Mouse (Mus musculus) hindbrain, embryonic 14.5 days (tissue): ENCODE data around the gene Hist1h3e. TPM values are rescaled to one million over a fixed set of nuclear protein-coding genes. Genes with fewer than 3 reads are reported as not detected.
"Not testable (repeated sequence)": the region's sequence is repeated elsewhere in the genome, so short reads cannot be mapped to it uniquely, and the experiment has no call there.

Experiments used
- ATAC-seq: fragments of 200-750 bp; cut with Nextera tagmentation; 2 replicates; pipeline ENCODE4 v1.8.0; 2017; ENCODE audit warnings: moderate number of reproducible peaks, mild to moderate bottlenecking, moderate TSS enrichment, moderate library complexity; ENCODE audit not compliant: low FRiP score
- DNase-seq: peaks from one replicate; pipeline ENCODE4 v3.0.0-alpha.2; 2015; ENCODE audit warnings: low spot score
- H3K27ac ChIP-seq: fragments of 300-500 bp; sonication (generic); 2 replicates; pipeline ENCODE4 v1.5.1; 2014; ENCODE audit warnings: mild to moderate bottlenecking, moderate library complexity
- H3K27me3 ChIP-seq: fragments of 300-500 bp; sonication (generic); 2 replicates; pipeline ENCODE4 v1.6.1; 2014; ENCODE audit warnings: mild to moderate bottlenecking, low read length, mixed read lengths; ENCODE audit not compliant: control insufficient read depth, insufficient read depth
- H3K36me3 ChIP-seq: fragments of 300-500 bp; sonication (generic); replicated peaks from 2 replicates; pipeline ENCODE4 v1.6.1; 2014; ENCODE audit not compliant: control insufficient read depth, insufficient read depth
- H3K4me1 ChIP-seq: fragments of 300-500 bp; sonication (generic); replicated peaks from 2 replicates; pipeline ENCODE4 v1.6.1; 2014; ENCODE audit warnings: antibody characterized with exemption, low read length, mixed read lengths; ENCODE audit not compliant: control insufficient read depth, insufficient read depth
- H3K4me2 ChIP-seq: fragments of 300-500 bp; sonication (generic); replicated peaks from 2 replicates; pipeline ENCODE4 v1.6.1; 2014; ENCODE audit warnings: mild to moderate bottlenecking, moderate library complexity
- H3K4me3 ChIP-seq: fragments of 300-500 bp; sonication (generic); replicated peaks from 2 replicates; pipeline ENCODE4 v1.5.1; 2014; ENCODE audit warnings: mild to moderate bottlenecking, low read length
- H3K9ac ChIP-seq: fragments of 300-500 bp; sonication (generic); 2 replicates; pipeline ENCODE4 v1.6.1; 2014
- H3K9me3 ChIP-seq: fragments of 300-500 bp; sonication (generic); 2 replicates; pipeline ENCODE4 v1.6.1; 2016; ENCODE audit warnings: low read length; ENCODE audit not compliant: control insufficient read depth
- WGBS: fragments of 180-500 bp; shearing (Covaris S2); extraction: QIAGEN DNeasy Blood & Tissue Kit; methylation state at CpG from one replicate; pipeline ENCODE4 v1.1.7; 2014; 5-methylcytosine and 5-hydroxymethylcytosine counted together
- polyA plus RNA-seq: library from polyadenylated mRNA; unstranded; fragments of >200 nt; fragmentation: Nextera tagmentation; extraction: Ambion mirVana; gene quantifications from 2 replicates; pipeline ENCODE4 v1.2.1, GENCODE M21; 2014

The Hist1h3e gene
- 1.5 and 3.1 TPM in 2 replicates for polyA plus RNA-seq

DNA sequence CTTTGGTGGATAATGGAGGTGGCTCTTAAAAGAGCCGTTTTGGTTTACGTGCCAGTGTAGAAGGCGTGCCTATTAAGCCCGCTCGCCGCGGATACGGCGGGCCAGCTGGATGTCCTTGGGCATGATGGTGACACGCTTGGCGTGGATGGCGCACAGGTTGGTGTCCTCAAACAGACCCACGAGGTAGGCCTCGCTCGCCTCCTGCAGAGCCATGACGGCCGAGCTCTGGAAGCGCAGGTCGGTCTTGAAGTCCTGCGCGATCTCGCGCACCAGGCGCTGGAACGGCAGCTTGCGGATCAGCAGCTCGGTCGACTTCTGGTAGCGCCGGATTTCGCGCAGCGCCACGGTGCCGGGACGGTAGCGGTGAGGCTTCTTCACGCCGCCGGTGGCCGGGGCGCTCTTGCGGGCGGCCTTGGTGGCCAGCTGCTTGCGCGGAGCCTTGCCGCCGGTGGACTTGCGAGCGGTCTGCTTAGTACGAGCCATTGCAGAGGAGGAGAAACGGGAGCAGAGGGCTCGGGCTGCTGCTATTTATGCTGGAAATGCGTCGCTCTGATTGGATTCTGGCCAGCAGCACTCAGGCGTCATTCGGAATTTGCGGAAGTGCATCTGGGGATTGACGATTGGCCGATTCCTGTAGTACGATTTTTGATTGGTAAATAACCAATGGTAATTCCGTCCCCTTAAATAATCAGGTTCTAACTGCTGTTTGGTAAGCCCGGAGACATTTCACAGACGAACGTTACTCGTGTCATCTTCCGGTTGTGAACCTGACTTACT lies at the start of gene Hist1h3e:
Gene Hist1h3e (minus strand): TSS at position 487 of the 777 bp plus-strand sequence.
- H3K27me3 ChIP-seq, H3K36me3 ChIP-seq, H3K4me1 ChIP-seq, H3K9me3 ChIP-seq: not testable (repeated sequence)
- Histone ChIP-seq H3K4me2 (peak within 1 kb of the TSS; percentile 67), H3K27ac (peak within 1 kb of the TSS; percentile 96), H3K4me3 (peak within 1 kb of the TSS; percentile 34), H3K9ac (peak within 1 kb of the TSS; percentile 62)
- WGBS = under 1% methylated on average over 46 of the region's 67 CpGs
- ATAC-seq (peak; percentile 96), DNase-seq (peak; percentile 98)

DNA sequence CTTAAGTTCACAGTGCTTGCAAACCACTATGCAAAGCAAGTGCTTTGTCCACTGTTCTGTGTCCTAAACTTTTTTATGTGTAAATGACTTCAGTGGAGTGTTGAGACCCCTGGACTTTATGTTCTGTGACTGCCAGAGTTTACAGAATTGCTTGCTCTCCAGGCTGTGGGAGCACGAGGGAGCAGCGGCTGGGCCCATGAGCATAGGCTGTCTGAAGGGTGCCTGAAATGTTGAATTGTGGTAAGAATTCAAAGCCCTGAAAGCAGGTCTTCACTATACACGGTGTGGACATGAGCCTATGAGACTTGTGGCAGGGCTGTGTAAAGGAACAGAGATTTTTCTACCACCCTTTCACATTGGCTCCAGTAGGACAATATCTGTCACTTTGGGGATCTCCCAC lies 49.5 kb upstream of the Hist1h3e start:
- 83% methylated on average over 3 of the region's 3 CpGs for WGBS
- H3K9ac ChIP-seq = no peak overlapping the region
- no peak overlapping the region for H3K27ac ChIP-seq
- H3K27me3 ChIP-seq = no peaks in the 10 kb centered on the region
- no peaks in the 10 kb centered on the region for H3K9me3 ChIP-seq
- H3K4me2 ChIP-seq = no peak overlapping the region
- ATAC-seq (no peak), DNase-seq (no peak)
- H3K36me3 ChIP-seq = no peaks in the 10 kb centered on the region
- H3K4me1 ChIP-seq = no peaks in the 10 kb centered on the region
- H3K4me3 ChIP-seq = no peak overlapping the region

DNA sequence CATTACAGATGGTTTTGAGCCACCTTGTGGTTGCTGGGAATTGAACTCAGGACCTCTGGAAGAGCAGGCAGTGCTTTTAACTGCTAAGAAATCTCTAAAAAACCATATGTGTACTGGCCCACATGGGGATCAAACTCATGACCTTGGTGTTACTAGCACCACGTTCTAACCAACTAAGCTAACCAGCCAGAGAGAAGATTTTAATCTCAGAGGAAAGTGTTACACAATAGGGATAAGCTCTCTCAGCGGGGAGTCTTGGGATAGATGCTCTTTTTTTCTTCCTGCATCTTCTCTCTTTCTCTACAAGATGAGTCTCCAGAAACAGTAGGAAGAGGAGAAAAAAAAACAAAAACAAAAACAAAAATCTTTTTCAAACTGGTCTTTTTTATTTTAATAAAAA lies 48.2 kb upstream of the Hist1h3e start:
- no peak overlapping the region for H3K27ac ChIP-seq

DNA sequence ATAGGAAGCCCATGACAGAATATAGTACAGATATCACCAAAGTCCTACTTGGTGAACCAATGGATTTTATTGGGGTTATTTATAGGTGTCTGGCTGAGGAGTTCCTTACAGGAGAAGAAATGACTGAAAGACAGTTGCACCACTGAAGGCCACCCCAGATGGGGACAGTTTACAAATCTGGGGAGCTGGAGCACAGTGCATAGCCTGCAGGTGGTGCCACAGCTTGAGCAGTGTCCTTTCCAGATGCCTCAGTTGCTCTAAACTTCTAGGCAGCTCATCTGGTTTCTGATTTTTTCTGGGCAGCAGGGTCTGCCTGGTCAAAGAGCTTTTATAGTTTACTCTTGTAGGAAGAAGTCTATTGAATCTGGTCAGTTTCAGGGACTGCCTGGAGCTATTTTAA lies 47.7 kb upstream of the Hist1h3e start:
- no peaks in the 10 kb centered on the region for H3K27me3 ChIP-seq
- H3K9me3 ChIP-seq = no peaks in the 10 kb centered on the region
- ATAC-seq = no peak
- H3K27ac ChIP-seq = no peak overlapping the region
- no peak overlapping the region for H3K4me2 ChIP-seq
- DNase-seq = no peak
- no peak overlapping the region for H3K9ac ChIP-seq
- H3K4me3 ChIP-seq = no peak overlapping the region
- no peaks in the 10 kb centered on the region for H3K4me1 ChIP-seq
- H3K36me3 ChIP-seq = no peaks in the 10 kb centered on the region

More for the DNA sequence above, 48.2 kb upstream of the Hist1h3e start:
- 78% methylated on average over 2 of the region's 2 CpGs for WGBS
- Histone ChIP-seq H3K9me3 (no peaks in the 10 kb centered on the region), H3K36me3 (no peaks in the 10 kb centered on the region), H3K27me3 (no peaks in the 10 kb centered on the region), H3K9ac (no peak overlapping the region), H3K4me3 (no peak overlapping the region), H3K4me1 (no peaks in the 10 kb centered on the region), H3K4me2 (no peak overlapping the region)
- no peak for DNase-seq
- ATAC-seq = no peak

DNA sequence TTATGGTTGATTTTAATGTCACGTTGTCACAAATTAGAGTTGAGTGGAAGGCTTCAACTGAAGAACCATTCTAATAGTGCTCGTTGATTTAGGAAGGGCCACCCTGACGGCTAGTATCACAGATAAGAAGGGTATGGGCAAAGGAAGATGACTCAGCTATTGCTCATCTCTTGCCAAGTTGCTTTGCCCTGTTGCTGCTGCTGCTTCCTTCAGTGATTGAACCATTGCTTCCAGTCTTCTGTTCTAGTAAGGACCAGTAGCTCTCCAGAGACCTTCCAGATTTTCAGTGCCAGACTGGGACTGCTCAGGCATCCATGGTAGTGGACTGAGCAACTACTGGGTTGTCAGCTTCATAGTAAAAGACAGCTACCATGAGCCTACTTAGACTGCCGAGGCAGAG lies 47.0 kb upstream of the Hist1h3e start:
- Histone ChIP-seq H3K9me3 (no peaks in the 10 kb centered on the region), H3K4me2 (no peak overlapping the region), H3K27me3 (no peaks in the 10 kb centered on the region), H3K36me3 (no peaks in the 10 kb centered on the region), H3K9ac (no peak overlapping the region), H3K4me1 (no peaks in the 10 kb centered on the region), H3K4me3 (no peak overlapping the region), H3K27ac (no peak overlapping the region)
- ATAC-seq (no peak), DNase-seq (no peak)
- 88% methylated on average over 4 of the region's 4 CpGs for WGBS

DNA sequence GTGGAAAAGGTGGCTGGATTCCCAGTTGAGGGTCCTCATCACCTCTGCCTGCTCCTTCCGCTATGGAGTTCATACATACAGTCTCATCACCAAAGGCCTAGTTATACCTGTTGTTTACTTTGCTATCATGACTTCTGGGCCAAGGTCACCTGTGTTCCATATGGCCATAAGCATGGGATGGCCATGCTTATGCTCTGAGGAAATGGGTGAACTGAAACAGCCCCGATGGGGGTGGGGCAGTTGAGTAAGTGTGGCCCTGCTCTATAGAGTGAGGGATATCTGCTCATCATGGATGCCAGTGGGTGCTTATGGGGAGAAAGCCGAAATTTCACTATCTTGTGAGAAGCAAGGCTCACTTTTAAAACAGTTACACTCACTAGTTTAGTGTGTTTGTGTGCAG lies 42.9 kb upstream of the Hist1h3e start:
- Histone ChIP-seq H3K9ac (no peak overlapping the region), H3K4me3 (no peak overlapping the region), H3K27me3 (no peaks in the 10 kb centered on the region), H3K4me2 (no peak overlapping the region), H3K4me1 (no peaks in the 10 kb centered on the region), H3K27ac (no peak overlapping the region), H3K9me3 (no peaks in the 10 kb centered on the region), H3K36me3 (no peaks in the 10 kb centered on the region)
- no peak for DNase-seq
- WGBS = 87% methylated on average over 3 of the region's 3 CpGs
- ATAC-seq = no peak

DNA sequence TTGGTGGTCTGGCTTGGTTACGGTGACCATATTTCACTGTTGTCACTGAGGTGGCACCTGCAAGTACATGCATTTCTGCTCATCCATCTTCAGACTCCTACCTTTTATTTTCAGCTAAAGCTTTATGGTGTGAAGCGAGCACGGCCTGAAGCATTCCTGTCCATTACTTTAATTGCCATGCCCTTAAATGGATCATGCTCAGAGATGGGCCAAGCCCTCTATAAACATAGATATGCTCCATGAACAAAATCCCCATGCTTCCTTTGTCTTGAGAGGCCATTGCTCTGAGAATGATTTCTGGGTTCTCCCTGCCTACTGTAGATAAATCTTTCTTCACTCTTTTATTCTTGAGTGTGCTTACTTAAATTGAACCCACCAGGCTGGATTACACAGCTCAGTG lies 42.3 kb upstream of the Hist1h3e start:
- Histone ChIP-seq H3K4me1 (no peaks in the 10 kb centered on the region), H3K27ac (no peak overlapping the region), H3K9me3 (no peaks in the 10 kb centered on the region), H3K9ac (no peak overlapping the region), H3K27me3 (no peaks in the 10 kb centered on the region), H3K4me3 (no peak overlapping the region), H3K36me3 (no peaks in the 10 kb centered on the region), H3K4me2 (no peak overlapping the region)
- DNase-seq (no peak), ATAC-seq (no peak)
- WGBS = 92% methylated on average over 3 of the region's 3 CpGs

DNA sequence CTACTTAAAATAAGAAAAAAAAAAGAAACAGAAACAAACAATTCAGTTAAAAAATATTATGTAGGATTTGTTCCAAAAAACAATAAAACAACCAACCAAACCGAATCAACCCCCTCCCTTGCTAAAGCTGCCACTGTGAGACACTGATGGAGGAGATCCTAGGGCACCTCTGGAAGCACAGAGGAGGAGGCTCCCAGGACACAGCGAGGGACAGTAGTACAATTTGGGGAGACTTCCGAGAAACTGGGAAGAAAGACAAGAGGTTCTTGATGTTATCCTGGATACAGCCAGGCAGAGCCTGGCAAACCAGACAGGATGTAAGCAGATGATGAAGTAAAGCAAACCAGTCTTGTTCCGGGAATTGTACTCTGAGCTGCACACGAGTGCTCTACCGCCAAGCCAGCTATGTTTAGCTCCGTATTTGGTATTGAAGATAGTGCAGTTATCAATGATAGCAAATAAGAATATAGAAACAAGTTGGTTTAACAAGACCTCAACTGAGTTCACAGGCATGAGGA lies 41.1 kb upstream of the Hist1h3e start:
- Histone ChIP-seq H3K36me3 (no peaks in the 10 kb centered on the region), H3K9me3 (no peaks in the 10 kb centered on the region), H3K27me3 (no peaks in the 10 kb centered on the region), H3K4me3 (no peak overlapping the region), H3K27ac (no peak overlapping the region), H3K9ac (no peak overlapping the region), H3K4me1 (no peaks in the 10 kb centered on the region), H3K4me2 (no peak overlapping the region)
- 85% methylated on average over 7 of the region's 7 CpGs for WGBS
- DNase-seq (no peak), ATAC-seq (no peak)

DNA sequence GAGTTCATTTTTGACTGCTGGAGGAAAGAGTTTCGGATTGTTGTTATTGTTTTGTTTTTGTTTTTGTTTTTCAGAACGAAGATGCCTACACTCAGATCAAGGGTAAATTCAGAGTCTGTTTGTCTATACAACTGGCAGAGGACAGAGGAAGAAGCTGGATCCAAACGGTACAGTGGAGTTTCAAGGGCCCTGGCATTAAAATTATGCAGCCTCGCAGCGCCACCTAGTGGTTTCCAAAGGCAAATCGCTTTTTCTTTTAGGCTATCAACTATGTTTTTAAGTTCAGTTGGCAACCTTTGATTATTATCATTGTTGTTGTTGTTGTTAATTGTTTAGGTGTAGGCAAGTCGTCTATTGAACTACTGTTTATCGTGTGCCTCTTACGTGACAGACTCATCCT lies 35.8 kb upstream of the Hist1h3e start:
- Histone ChIP-seq H3K27ac (no peak overlapping the region), H3K36me3 (no peaks in the 10 kb centered on the region), H3K4me1 (no peaks in the 10 kb centered on the region), H3K4me3 (no peak overlapping the region), H3K27me3 (no peaks in the 10 kb centered on the region), H3K9me3 (no peaks in the 10 kb centered on the region), H3K4me2 (no peak overlapping the region), H3K9ac (no peak overlapping the region)
- WGBS = 8% methylated on average over 9 of the region's 9 CpGs
- ATAC-seq = no peak
- peak; percentile 85 for DNase-seq
